Mouse (Mus musculus): Measurements from ENCODE around the gene Ube2l3. TPM values are rescaled to one million over a fixed set of nuclear protein-coding genes. Genes with fewer than 3 reads are reported as not detected.

The Ube2l3 gene
- polyA plus RNA-seq, 2 experiments, result 124 to 323 TPM

GRCm38 (mm10) chr16:17131191-17132088 lies 71.0 kb downstream of the Ube2l3 start:
- H3K27me3 ChIP-seq (ENCODE audit: control insufficient read depth, insufficient read depth, low read length), result no peaks in the 10 kb centered on the region
- H3K9ac ChIP-seq (ENCODE audit: low read depth, low read length, severe bottlenecking), result peak overlapping the region; percentile 67
- H3K4me1 ChIP-seq (ENCODE audit: control insufficient read depth, insufficient read depth, low read length), result peaks cover 5% of the 10 kb centered on the region; the same call in 1 of the 2 replicates
- H3K4me3 ChIP-seq (replicated peaks; ENCODE audit: low read length), result peak overlapping the region; percentile 77
- TF ChIP-seq POLR2A (IDR thresholded peaks at IDR 0.05; ENCODE audit: borderline replicate concordance, extremely low read depth, insufficient read depth, insufficient read length), result no peak
- H3K4me2 ChIP-seq (replicated peaks; ENCODE audit: low read depth, low read length, severe bottlenecking), result peak overlapping the region; percentile 95
- ATAC-seq (ENCODE audit: low FRiP score, low read depth) (no peak), DNase-seq (ENCODE audit: low spot score) (no peak)
- H3K36me3 ChIP-seq (ENCODE audit: control insufficient read depth, insufficient read depth, low read length), result no peaks in the 10 kb centered on the region
- H3K9me3 ChIP-seq (ENCODE audit: control insufficient read depth, low read length), result no peaks in the 10 kb centered on the region
- H3K27ac ChIP-seq (replicated peaks; ENCODE audit: low read depth, low read length), result peak overlapping the region; percentile 75; the same call in 1 of the 2 replicates
- 3% methylated on average over 43 of the region's 43 CpGs for WGBS

DNA sequence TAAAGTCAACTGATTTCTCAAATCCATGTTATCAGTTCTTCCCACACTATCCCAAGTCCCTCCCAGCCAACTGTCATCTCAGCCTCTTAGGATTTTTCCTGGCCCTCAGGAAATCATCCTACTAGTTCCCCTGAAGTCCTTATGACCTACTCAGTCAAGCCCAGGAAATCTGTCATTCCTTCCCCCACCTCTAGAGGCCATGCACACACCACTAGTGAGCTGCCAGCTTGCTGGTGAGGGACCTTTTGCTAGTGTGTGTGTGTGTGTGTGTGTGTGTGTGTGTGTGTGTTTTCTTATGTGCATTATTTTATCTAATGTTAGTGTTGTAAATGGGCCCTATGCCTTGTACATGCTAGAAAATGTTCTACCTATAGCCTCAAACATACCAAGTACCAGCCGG lies 75.2 kb downstream of the Ube2l3 start:
- Histone ChIP-seq H3K4me1 (ENCODE audit: control insufficient read depth, insufficient read depth, low read length) (peaks cover 20% of the 10 kb centered on the region), H3K27me3 (ENCODE audit: control insufficient read depth, insufficient read depth, low read length) (no peaks in the 10 kb centered on the region), H3K27ac (replicated peaks; ENCODE audit: low read depth, low read length) (no peak overlapping the region), H3K4me3 (replicated peaks; ENCODE audit: low read length) (no peak overlapping the region), H3K9me3 (ENCODE audit: control insufficient read depth, low read length) (no peaks in the 10 kb centered on the region), H3K36me3 (ENCODE audit: control insufficient read depth, insufficient read depth, low read length) (0 out of 2 replicates have a peak, but pooled peaks cover 3% of the 10 kb centered on the region), H3K9ac (ENCODE audit: low read depth, low read length, severe bottlenecking) (no peak overlapping the region), H3K4me2 (replicated peaks; ENCODE audit: low read depth, low read length, severe bottlenecking) (no peak overlapping the region)
- 100% methylated on average over 1 of the region's 1 CpGs for WGBS
- no peak for TF ChIP-seq POLR2A (IDR thresholded peaks at IDR 0.05; ENCODE audit: borderline replicate concordance, extremely low read depth, insufficient read depth, insufficient read length)
- DNase-seq (ENCODE audit: low spot score) (peak; percentile 25), ATAC-seq (ENCODE audit: low FRiP score, low read depth) (no peak)

DNA sequence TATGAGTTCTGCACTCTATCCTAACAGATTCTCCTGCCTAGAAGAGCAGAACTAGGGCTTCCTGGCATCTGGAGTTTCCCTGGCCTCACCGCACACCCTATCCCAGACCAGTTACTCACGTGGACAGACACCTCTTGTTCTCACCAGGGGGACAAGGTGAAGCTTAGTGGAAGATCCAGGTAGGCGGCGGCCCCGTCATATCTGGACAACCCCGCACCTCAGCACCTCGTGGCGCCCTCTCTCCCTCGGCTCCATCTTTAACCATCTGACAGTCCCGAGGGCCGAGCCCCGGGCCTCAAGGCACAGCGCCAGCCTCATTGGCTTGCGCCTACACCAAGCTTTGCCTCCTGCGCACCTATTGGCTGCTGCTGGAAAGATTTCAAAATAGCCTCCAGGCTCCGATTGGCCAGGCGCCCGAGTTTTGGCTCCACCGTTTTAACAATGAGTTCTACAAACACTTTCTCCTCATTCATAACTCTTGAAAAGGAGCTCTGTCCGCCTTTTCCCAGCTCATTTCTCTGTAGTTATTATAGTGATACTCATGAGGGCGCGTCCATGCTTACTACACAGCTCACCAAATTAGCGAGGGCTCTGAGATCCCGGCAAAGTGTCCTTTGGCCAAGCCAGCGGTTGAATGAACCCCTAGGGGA lies 77.5 kb downstream of the Ube2l3 start, which contains the start of gene 2610318N02Rik:
TSS of gene 2610318N02Rik (minus strand) at position 297 of the 650 bp plus-strand sequence.
- Histone ChIP-seq H3K27ac (replicated peaks; ENCODE audit: low read depth, low read length) (peak within 1 kb of the TSS; percentile 16; the same call in 1 of the 2 replicates), H3K4me1 (ENCODE audit: control insufficient read depth, insufficient read depth, low read length) (peaks cover 15% of the 10 kb centered on the region), H3K27me3 (ENCODE audit: control insufficient read depth, insufficient read depth, low read length) (no peaks in the 10 kb centered on the region), H3K36me3 (ENCODE audit: control insufficient read depth, insufficient read depth, low read length) (peaks cover 17% of the 10 kb centered on the region), H3K9me3 (ENCODE audit: control insufficient read depth, low read length) (no peaks in the 10 kb centered on the region), H3K4me2 (replicated peaks; ENCODE audit: low read depth, low read length, severe bottlenecking) (peak within 1 kb of the TSS; percentile 53), H3K9ac (ENCODE audit: low read depth, low read length, severe bottlenecking) (peak within 1 kb of the TSS; percentile 55), H3K4me3 (replicated peaks; ENCODE audit: low read length) (peak within 1 kb of the TSS; percentile 39)
- peak; percentile 65; the same call in 1 of the 2 replicates for TF ChIP-seq POLR2A (IDR thresholded peaks at IDR 0.05; ENCODE audit: borderline replicate concordance, extremely low read depth, insufficient read depth, insufficient read length)
- DNase-seq (ENCODE audit: low spot score) (peak; percentile 88), ATAC-seq (ENCODE audit: low FRiP score, low read depth) (peak; percentile 89)
- under 1% methylated on average over 24 of the region's 25 CpGs for WGBS

- 3% methylated on average over 22 of the region's 22 CpGs for WGBS
- peak; percentile 12 for DNase-seq (ENCODE audit: low spot score)
These were observed 78.2 kb downstream of the Ube2l3 start for GRCm38 (mm10) chr16:17124119-17124870.

More at GRCm38 (mm10) chr16:17124119-17124870, 78.2 kb downstream of the Ube2l3 start:
- Histone ChIP-seq H3K27ac (replicated peaks; ENCODE audit: low read depth, low read length) (peak overlapping the region; percentile 16; the same call in 1 of the 2 replicates), H3K4me2 (replicated peaks; ENCODE audit: low read depth, low read length, severe bottlenecking) (peak overlapping the region; percentile 53), H3K4me1 (ENCODE audit: control insufficient read depth, insufficient read depth, low read length) (peaks cover 15% of the 10 kb centered on the region), H3K9ac (ENCODE audit: low read depth, low read length, severe bottlenecking) (peak overlapping the region; percentile 55), H3K36me3 (ENCODE audit: control insufficient read depth, insufficient read depth, low read length) (peaks cover 24% of the 10 kb centered on the region), H3K9me3 (ENCODE audit: control insufficient read depth, low read length) (no peaks in the 10 kb centered on the region), H3K27me3 (ENCODE audit: control insufficient read depth, insufficient read depth, low read length) (no peaks in the 10 kb centered on the region), H3K4me3 (replicated peaks; ENCODE audit: low read length) (peak overlapping the region; percentile 39)
- peak; percentile 17; the same call in 1 of the 2 replicates for ATAC-seq (ENCODE audit: low FRiP score, low read depth)
- no peak for TF ChIP-seq POLR2A (IDR thresholded peaks at IDR 0.05; ENCODE audit: borderline replicate concordance, extremely low read depth, insufficient read depth, insufficient read length)

Measured in limb, embryonic 14.5 days (tissue).